Mouse (Mus musculus) erythroid progenitor cell, adult 5-6 weeks (primary cell): ENCODE measurements around the gene Pcdh9. TPM values are rescaled to one million over a fixed set of nuclear protein-coding genes. Genes with fewer than 3 reads are reported as not detected.

ENCODE experiments used
- ATAC-seq: replicated peaks from 2 replicates; pipeline ENCODE4 v1.8.0; 2016; ENCODE audit warnings: moderate number of reproducible peaks, mild to moderate bottlenecking, moderate TSS enrichment, inconsistent platforms; ENCODE audit not compliant: poor library complexity, low FRiP score, severe bottlenecking
- total RNA-seq, 2 experiments: library from RNA; stranded (forward) in 1 of 2; stranded (reverse) in 1 of 2; fragments of 150-400 nt in 1 of 2; fragments of 186-747, 209-891 nt in 1 of 2; gene quantifications; 2 replicates each; pipeline versions ENCODE4 v1.2.3 to v1.2.4; 2015 to 2017; ENCODE audit warnings: low replicate concordance in 2 of 2

Pcdh9 gene
- total RNA-seq, 2 experiments from 2014 or later = not detected

GRCm38 (mm10) chr14:93818845-93819244 is 71.6 kb downstream of the Pcdh9 start:
- no peak for ATAC-seq

- no peak for ATAC-seq
Observed at GRCm38 (mm10) chr14:93817591-93817990, 72.9 kb downstream of the Pcdh9 start.

GRCm38 (mm10) chr14:93794530-93794929 is 95.9 kb downstream of the Pcdh9 start:
- ATAC-seq = no peak

- ATAC-seq = no peak
Observed at GRCm38 (mm10) chr14:93786234-93786633, 104.2 kb downstream of the Pcdh9 start.

- ATAC-seq = no peak
Observed at GRCm38 (mm10) chr14:93785031-93785430, 105.4 kb downstream of the Pcdh9 start.

- ATAC-seq = no peak
Observed at GRCm38 (mm10) chr14:93762855-93763254, 127.6 kb downstream of the Pcdh9 start.

GRCm38 (mm10) chr14:93734077-93734673 is 156.3 kb downstream of the Pcdh9 start:
- no peak for ATAC-seq

GRCm38 (mm10) chr14:93725798-93726197 is 164.7 kb downstream of the Pcdh9 start:
- no peak for ATAC-seq

- ATAC-seq = no peak
Observed at GRCm38 (mm10) chr14:93719208-93719607, 171.3 kb downstream of the Pcdh9 start.

GRCm38 (mm10) chr14:93713250-93713935 is 177.1 kb downstream of the Pcdh9 start:
- no peak for ATAC-seq

- ATAC-seq = no peak
Observed at GRCm38 (mm10) chr14:93708651-93709050, 181.8 kb downstream of the Pcdh9 start.

GRCm38 (mm10) chr14:93701385-93702101 is 188.9 kb downstream of the Pcdh9 start:
- ATAC-seq = no peak

GRCm38 (mm10) chr14:93700916-93701315 is 189.6 kb downstream of the Pcdh9 start:
- no peak for ATAC-seq

GRCm38 (mm10) chr14:93684641-93685040 is 205.8 kb downstream of the Pcdh9 start:
- no peak for ATAC-seq

GRCm38 (mm10) chr14:93675273-93676068 is 215.0 kb downstream of the Pcdh9 start:
- ATAC-seq = no peak

GRCm38 (mm10) chr14:93653986-93654757 is 236.3 kb downstream of the Pcdh9 start:
- no peak for ATAC-seq

- ATAC-seq = no peak
Observed at GRCm38 (mm10) chr14:93627241-93627640, 263.2 kb downstream of the Pcdh9 start.

- no peak for ATAC-seq
Observed at GRCm38 (mm10) chr14:93624144-93624543, 266.3 kb downstream of the Pcdh9 start.

- no peak for ATAC-seq
Observed at GRCm38 (mm10) chr14:93621211-93621610, 269.3 kb downstream of the Pcdh9 start.
